Mouse (Mus musculus) forebrain, postnatal 0 days (tissue): ENCODE data around the gene Rnf19b. TPM values are rescaled to one million over a fixed set of nuclear protein-coding genes. Genes with fewer than 3 reads are reported as not detected.

Source experiments
- ATAC-seq: fragments of 200-750 bp; cut with Nextera tagmentation; 2 replicates; pipeline ENCODE4 v1.8.0; 2017; ENCODE audit warnings: mild to moderate bottlenecking, moderate library complexity
- DNase-seq: peaks from one replicate; pipeline ENCODE4 v3.0.0-alpha.2; 2015
- H3K27ac ChIP-seq: fragments of 300-500 bp; sonication (generic); 2 replicates; pipeline ENCODE4 v1.5.1; 2014; ENCODE audit warnings: low read depth, mild to moderate bottlenecking, antibody characterized with exemption, low read length, moderate library complexity, mixed read lengths
- H3K27me3 ChIP-seq: fragments of 300-500 bp; sonication (generic); 2 replicates; pipeline ENCODE4 v1.6.1; 2014; ENCODE audit warnings: mild to moderate bottlenecking, low read length, mixed read lengths; ENCODE audit not compliant: insufficient read depth
- H3K36me3 ChIP-seq: fragments of 300-500 bp; sonication (generic); 2 replicates; pipeline ENCODE4 v1.6.1; 2014; ENCODE audit warnings: mild to moderate bottlenecking, moderate library complexity; ENCODE audit not compliant: insufficient read depth
- H3K4me1 ChIP-seq: fragments of 300-500 bp; sonication (generic); 2 replicates; pipeline ENCODE4 v1.6.1; 2014; ENCODE audit warnings: antibody characterized with exemption; ENCODE audit not compliant: insufficient read depth
- H3K4me2 ChIP-seq: fragments of 300-500 bp; sonication (generic); 2 replicates; pipeline ENCODE4 v1.6.1; 2014; ENCODE audit warnings: low read depth, mild to moderate bottlenecking, moderate library complexity
- H3K4me3 ChIP-seq: fragments of 300-500 bp; sonication (generic); 2 replicates; pipeline ENCODE4 v1.5.1; 2014; ENCODE audit warnings: low read depth, low read length, mixed read lengths
- H3K9ac ChIP-seq: fragments of 300-500 bp; sonication (generic); 2 replicates; pipeline ENCODE4 v1.6.1; 2014; ENCODE audit warnings: mild to moderate bottlenecking
- H3K9me3 ChIP-seq: fragments of 300-500 bp; sonication (generic); 2 replicates; pipeline ENCODE4 v1.6.1; 2016; ENCODE audit warnings: low read length
- CTCF ChIP-seq: sonication (generic); IDR thresholded peaks from 2 replicates; pipeline ENCODE4 v1.5.1; 2016; ENCODE audit warnings: antibody characterized with exemption, control low read depth, low read depth
- WGBS: fragments of 180-500 bp; shearing (Covaris S2); extraction: QIAGEN DNeasy Blood & Tissue Kit; methylation state at CpG from one replicate; pipeline ENCODE4 v1.1.7; 2014; 5-methylcytosine and 5-hydroxymethylcytosine counted together
- polyA plus RNA-seq: library from polyadenylated mRNA; unstranded; fragments of >200 nt; fragmentation: Nextera tagmentation; extraction: Ambion mirVana; gene quantifications from 2 replicates; pipeline ENCODE4 v1.2.1, GENCODE M21; 2015
- total RNA-seq: library from RNA; depleted of rRNA; stranded (reverse); fragments of >200 nt; gene quantifications from 2 replicates; pipeline ENCODE4 v1.2.3, GENCODE M21; 2014

Rnf19b gene
- total and polyA plus RNA-seq, 2 experiments from 2014 or later: 31.1 to 135 TPM

DNA sequence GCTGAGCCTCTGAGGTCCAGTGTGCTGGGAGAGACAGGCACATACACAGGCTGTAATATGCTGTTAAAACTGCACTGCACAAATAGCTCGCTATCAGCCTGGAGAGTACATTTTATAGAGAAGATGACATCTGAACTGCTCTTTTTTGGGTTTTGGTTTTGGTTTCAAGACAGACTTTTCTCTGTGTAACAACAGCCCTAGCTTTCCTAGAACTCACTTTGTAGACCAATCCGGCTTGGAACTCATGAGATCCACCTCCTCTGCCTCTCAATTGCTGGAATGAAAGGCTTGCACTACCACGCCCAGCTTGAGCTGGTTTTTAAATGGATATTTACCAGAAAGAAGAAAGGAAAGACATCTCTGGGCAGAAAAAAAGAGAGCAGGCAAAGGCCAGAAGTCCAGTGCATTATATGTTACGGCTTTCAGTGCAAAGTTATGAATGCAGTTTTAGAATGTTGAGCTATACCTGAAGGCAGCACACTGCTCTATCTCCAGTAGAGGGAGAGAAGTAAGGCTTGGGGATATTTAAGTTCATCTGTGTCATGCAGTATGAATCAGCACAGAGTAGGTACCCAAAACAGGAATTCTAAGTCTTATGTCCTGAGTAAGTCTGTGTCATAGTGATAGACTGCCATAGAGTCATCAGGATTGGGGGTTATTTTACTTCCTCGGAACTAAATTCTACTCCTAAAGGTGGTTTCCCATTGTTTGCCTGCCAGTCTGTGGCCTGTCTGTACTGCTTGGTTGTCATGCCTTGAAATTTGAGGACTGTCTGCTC is 9.8 kb downstream of the Rnf19b start:
- TF ChIP-seq CTCF: no peak
- WGBS: 76% methylated on average over 5 of the region's 5 CpGs
- H3K9ac ChIP-seq: no peak overlapping the region
- H3K4me3 ChIP-seq: no peak overlapping the region
- H3K4me1 ChIP-seq: no peaks in the 10 kb centered on the region
- no peak for ATAC-seq
- H3K27ac ChIP-seq: no peak overlapping the region
- H3K36me3 ChIP-seq: peaks cover 2% of the 10 kb centered on the region; the same call in 1 of the 2 replicates
- H3K4me2 ChIP-seq: no peak overlapping the region
- no peaks in the 10 kb centered on the region for H3K9me3 ChIP-seq
- no peaks in the 10 kb centered on the region for H3K27me3 ChIP-seq
- no peak for DNase-seq

DNA sequence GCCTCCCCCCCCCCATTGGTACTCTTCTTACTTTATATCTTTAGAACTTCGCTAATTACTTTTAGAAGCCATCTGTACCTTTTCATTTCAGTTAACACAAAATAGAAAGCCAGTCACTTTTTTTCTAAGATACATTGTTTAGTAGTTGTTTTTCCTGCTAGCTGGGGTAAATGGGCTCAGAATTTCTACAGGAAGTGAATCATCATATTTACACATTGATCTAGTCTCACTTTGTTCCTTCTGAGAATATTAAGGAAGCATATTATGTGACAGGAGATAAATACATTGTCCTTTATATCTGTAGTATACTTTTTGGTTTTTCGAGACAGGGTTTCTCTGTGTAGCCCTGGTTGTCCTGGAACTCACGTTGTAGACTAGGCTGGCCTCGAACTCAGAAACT is 10.8 kb downstream of the Rnf19b start:
- H3K27me3 ChIP-seq: no peaks in the 10 kb centered on the region
- no peak overlapping the region for H3K27ac ChIP-seq
- no peak overlapping the region for H3K9ac ChIP-seq
- 96% methylated on average over 4 of the region's 4 CpGs for WGBS
- TF ChIP-seq CTCF: no peak
- H3K4me3 ChIP-seq: no peak overlapping the region
- ATAC-seq (no peak), DNase-seq (no peak)
- H3K9me3 ChIP-seq: no peaks in the 10 kb centered on the region
- peaks cover 12% of the 10 kb centered on the region for H3K36me3 ChIP-seq
- no peak overlapping the region for H3K4me2 ChIP-seq
- no peaks in the 10 kb centered on the region for H3K4me1 ChIP-seq

DNA sequence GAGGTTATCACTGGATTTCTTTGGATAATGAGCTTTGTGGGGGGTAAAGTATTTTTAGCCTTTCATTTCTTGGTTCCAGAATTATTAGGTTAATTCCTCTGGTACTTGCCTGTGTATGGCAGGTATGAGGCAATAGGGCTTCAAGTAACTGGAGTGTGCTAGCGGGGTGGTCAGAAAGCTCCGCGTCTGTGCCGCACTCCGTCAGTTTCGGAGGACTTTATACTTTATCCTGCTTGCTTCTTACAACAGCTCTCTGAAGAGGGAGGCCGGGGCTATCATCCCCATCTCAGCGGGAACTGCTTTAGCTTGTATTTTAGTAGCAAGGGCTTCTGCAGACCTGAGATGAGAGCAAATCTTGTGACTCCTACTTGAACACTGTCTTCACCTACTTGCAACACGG is 21.1 kb downstream of the Rnf19b start:
- TF ChIP-seq CTCF: no peak
- H3K36me3 ChIP-seq: peaks cover 73% of the 10 kb centered on the region
- H3K27ac ChIP-seq: no peak overlapping the region
- H3K27me3 ChIP-seq: no peaks in the 10 kb centered on the region
- ATAC-seq (no peak), DNase-seq (no peak)
- no peak overlapping the region for H3K4me2 ChIP-seq
- WGBS: 94% methylated on average over 9 of the region's 9 CpGs
- no peak overlapping the region for H3K4me3 ChIP-seq
- no peak overlapping the region for H3K9ac ChIP-seq
- no peaks in the 10 kb centered on the region for H3K4me1 ChIP-seq
- H3K9me3 ChIP-seq: no peaks in the 10 kb centered on the region

DNA sequence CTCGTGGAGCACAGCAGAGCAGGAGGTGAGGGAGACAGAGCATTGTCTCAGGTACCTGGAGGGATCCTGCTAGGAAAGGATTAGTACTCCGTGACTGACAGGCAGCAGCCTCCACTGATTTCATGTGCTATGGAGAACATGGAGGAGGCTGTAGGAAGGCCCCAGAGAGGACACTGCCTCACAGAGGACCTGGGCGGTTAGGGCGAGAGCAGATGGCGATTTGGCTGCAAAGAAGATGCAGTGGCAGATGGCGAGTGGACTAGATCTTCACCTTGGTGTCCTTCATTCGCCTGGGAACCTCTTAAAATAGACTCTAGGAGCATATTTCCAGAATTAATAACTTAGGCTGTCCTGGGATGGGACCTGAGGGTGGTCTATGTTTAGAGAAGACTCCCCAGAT is 23.0 kb downstream of the Rnf19b start:
- no peak overlapping the region for H3K4me2 ChIP-seq
- TF ChIP-seq CTCF: no peak
- no peaks in the 10 kb centered on the region for H3K27me3 ChIP-seq
- WGBS: 78% methylated on average over 7 of the region's 7 CpGs
- DNase-seq: no peak
- no peaks in the 10 kb centered on the region for H3K4me1 ChIP-seq
- ATAC-seq: no peak
- H3K9ac ChIP-seq: no peak overlapping the region
- H3K9me3 ChIP-seq: no peaks in the 10 kb centered on the region
- H3K36me3 ChIP-seq: peaks cover 62% of the 10 kb centered on the region
- H3K27ac ChIP-seq: no peak overlapping the region
- no peak overlapping the region for H3K4me3 ChIP-seq

GRCm38 (mm10) chr4:129081512-129081911 is 23.4 kb downstream of the Rnf19b start:
- peaks cover 57% of the 10 kb centered on the region for H3K36me3 ChIP-seq
- no peak overlapping the region for H3K4me3 ChIP-seq
- H3K27ac ChIP-seq: no peak overlapping the region
- DNase-seq (peak; percentile 23), ATAC-seq (peak; percentile 68)
- 64% methylated on average over 6 of the region's 6 CpGs for WGBS
- H3K9ac ChIP-seq: no peak overlapping the region
- H3K4me2 ChIP-seq: no peak overlapping the region
- TF ChIP-seq CTCF: no peak
- no peaks in the 10 kb centered on the region for H3K9me3 ChIP-seq
- no peaks in the 10 kb centered on the region for H3K4me1 ChIP-seq
- no peaks in the 10 kb centered on the region for H3K27me3 ChIP-seq

DNA sequence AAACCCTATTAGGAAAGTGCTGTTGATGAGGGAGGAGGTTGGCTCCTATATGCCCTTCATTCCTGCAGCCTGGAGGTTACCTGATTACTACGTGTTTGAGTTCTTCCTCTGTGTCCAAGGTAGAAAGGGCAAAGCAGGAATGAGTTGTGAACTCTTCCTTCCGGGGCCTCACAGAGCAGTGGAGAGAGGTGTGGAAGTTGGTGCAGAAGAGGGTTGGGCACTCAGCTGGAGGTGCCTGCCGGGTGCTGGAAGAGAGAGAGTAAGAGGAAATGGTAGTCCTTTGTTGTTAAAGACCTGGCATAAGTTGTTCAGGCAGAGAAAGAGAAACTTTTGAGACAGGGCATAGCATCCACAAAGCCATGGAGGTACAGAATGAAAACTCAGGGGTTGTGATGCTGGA is 23.9 kb downstream of the Rnf19b start:
- no peaks in the 10 kb centered on the region for H3K9me3 ChIP-seq
- no peak overlapping the region for H3K9ac ChIP-seq
- 90% methylated on average over 3 of the region's 3 CpGs for WGBS
- H3K4me3 ChIP-seq: no peak overlapping the region
- ATAC-seq (no peak), DNase-seq (no peak)
- H3K4me1 ChIP-seq: no peaks in the 10 kb centered on the region
- peaks cover 53% of the 10 kb centered on the region for H3K36me3 ChIP-seq
- H3K4me2 ChIP-seq: no peak overlapping the region
- TF ChIP-seq CTCF: no peak
- no peaks in the 10 kb centered on the region for H3K27me3 ChIP-seq
- H3K27ac ChIP-seq: no peak overlapping the region

DNA sequence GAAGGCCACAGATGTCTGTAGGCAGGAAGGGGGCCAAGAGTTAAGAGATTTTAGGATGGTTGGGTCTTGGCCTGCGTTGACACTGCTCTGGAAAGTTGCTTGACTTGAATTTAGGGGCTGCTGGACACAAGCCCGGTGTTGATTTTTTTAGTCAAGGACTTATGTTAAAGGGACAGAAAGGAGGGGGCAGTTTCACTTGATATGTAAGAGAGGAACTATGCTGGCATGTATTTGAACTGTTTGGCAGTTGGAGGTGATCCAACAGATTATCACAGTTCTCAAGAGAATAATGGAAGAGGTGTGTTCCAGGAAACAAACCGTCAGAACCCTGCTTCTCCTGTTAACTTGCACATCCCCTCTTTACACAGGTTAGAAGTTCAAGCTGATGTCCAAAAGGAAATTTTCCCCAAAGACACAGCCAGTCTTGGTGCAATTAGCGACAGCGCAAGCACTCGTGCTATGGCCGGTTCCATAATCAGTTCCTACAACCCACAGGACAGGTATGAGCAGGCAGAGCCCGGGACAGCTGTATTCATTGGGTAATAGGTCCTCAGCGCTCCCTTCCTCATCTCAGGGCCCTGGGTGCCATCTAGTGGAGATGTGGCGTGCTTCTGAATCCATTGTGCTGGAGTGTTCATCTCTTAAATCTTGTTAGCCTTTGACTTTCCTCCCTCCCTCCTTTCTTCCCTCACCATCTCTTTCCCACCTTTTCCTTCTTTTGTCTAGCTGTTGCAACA is 24.5 kb downstream of the Rnf19b start:
- Histone ChIP-seq H3K4me1 (no peaks in the 10 kb centered on the region), H3K4me3 (no peak overlapping the region), H3K4me2 (no peak overlapping the region), H3K27me3 (no peaks in the 10 kb centered on the region), H3K9ac (no peak overlapping the region), H3K9me3 (no peaks in the 10 kb centered on the region), H3K27ac (no peak overlapping the region), H3K36me3 (peaks cover 48% of the 10 kb centered on the region)
- TF ChIP-seq CTCF: peak; percentile 87
- DNase-seq (peak; percentile 82), ATAC-seq (peak; percentile 84)
- WGBS: 42% methylated on average over 10 of the region's 10 CpGs
